Mouse (Mus musculus): ENCODE results near the gene Tead2.

- TF ChIP-seq CTCF (IDR thresholded peaks at IDR 0.05; ENCODE audit: low read depth) = peak; percentile 30
- TF ChIP-seq EP300 (IDR thresholded peaks at IDR 0.05; ENCODE audit: low read depth) = no peak
Observed at GRCm38 (mm10) chr7:45208260-45208659, 7.3 kb upstream of the Tead2 start.

Measured in liver, postnatal 0 days (tissue).